Mouse (Mus musculus): ENCODE results near the gene Ppp1r18. TPM values are rescaled to one million over a fixed set of nuclear protein-coding genes. Genes with fewer than 3 reads are reported as not detected.

The Ppp1r18 gene
- polyA plus RNA-seq, 1 experiment, result 53.9 TPM

DNA sequence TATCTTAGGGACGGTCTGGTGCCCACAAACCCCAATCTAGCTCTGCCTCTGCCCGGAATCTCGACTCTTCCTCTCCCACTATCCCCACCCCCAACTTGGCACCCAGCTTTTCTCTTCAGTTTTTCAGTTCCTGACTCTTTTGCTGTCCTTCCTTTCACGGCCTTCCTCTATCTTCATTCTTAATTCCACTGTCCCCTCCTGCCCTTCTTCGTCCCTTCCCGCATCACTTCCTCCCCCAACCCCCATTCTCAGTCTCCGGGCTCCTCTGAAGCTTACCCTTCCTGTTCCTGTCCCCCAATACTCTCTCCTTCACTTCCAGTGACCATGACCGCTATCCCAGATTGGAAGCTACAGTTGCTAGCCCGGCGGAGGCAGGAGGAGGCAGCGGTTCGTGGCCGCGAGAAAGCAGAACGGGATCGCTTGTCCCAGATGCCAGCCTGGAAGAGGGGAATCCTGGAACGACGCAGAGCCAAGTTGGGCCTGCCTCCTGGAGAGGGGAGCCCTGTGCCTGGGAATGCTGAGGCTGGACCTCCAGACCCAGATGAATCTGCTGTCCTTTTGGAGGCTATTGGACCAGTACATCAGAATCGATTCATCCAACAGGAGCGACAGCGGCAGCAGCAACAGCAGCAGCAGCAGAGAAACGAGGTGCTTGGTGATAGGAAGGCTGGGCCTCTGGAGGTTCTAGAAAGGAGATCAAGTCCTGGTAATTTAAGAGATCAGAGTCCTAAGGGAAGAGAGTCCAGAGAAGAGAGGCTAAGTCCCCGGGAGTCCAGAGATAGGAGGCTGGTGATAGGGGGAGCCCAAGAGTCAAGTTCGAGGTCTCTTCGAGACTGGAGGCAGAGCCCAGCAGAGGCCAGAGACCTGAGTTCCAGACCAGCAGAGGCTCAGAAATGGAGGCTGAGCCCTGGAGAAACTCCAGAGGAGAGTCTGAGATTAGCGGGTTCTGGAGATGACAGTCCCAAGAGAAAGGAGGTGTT, 1.8 kb downstream of the Ppp1r18 start:
- peak; percentile 51 for DNase-seq
- 9% methylated on average over 26 of the region's 26 CpGs for WGBS
- peak overlapping the region; percentile 93 for H3K4me3 ChIP-seq (replicated peaks; ENCODE audit: extremely low read depth, low read depth, low read length)
- TF ChIP-seq POLR2A (IDR thresholded peaks at IDR 0.05; ENCODE audit: borderline replicate concordance, extremely low read depth, low read depth, low read length) (no peak), CTCF (IDR thresholded peaks at IDR 0.05; ENCODE audit: insufficient read depth, low read length) (peak; percentile 31; the same call in 1 of the 2 replicates)
- peaks cover 5% of the 10 kb centered on the region; the same call in 1 of the 2 replicates for H3K4me1 ChIP-seq (ENCODE audit: control insufficient read depth, insufficient read depth, low read length)

GRCm38 (mm10) chr17:35868165-35868820, 2.9 kb downstream of the Ppp1r18 start:
- peak; percentile 34 for DNase-seq

DNA sequence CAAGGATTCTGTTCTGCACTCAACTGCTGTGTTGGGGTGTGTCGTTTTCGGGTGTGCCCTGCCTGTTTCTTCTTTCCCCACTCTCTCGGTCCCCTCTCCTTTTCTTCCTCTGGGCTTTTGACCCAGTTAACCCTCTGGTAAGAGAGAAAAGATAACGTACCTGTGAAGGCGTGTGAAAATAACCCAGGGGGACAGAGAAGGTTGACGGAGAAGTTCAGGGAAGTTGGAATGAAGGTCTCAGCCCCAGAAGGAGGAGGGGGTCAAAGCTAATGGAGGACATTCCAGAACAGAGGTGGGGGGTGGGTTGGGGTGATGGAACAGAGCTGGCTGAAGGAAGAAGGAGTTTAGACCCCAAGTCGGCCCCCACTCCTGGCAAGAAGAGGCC, 3.6 kb downstream of the Ppp1r18 start:
- TF ChIP-seq CTCF (IDR thresholded peaks at IDR 0.05; ENCODE audit: insufficient read depth, low read length) (no peak), POLR2A (IDR thresholded peaks at IDR 0.05; ENCODE audit: borderline replicate concordance, extremely low read depth, low read depth, low read length) (no peak)
- peaks cover 15% of the 10 kb centered on the region for H3K4me1 ChIP-seq (ENCODE audit: control insufficient read depth, insufficient read depth, low read length)
- peak overlapping the region; percentile 93 for H3K4me3 ChIP-seq (replicated peaks; ENCODE audit: extremely low read depth, low read depth, low read length)
- DNase-seq, result no peak
- 4% methylated on average over 7 of the region's 7 CpGs for WGBS

More at GRCm38 (mm10) chr17:35868165-35868820, 2.9 kb downstream of the Ppp1r18 start:
- Histone ChIP-seq H3K4me3 (replicated peaks; ENCODE audit: extremely low read depth, low read depth, low read length) (peak overlapping the region; percentile 93), H3K4me1 (ENCODE audit: control insufficient read depth, insufficient read depth, low read length) (peaks cover 11% of the 10 kb centered on the region; the same call in 1 of the 2 replicates)
- TF ChIP-seq CTCF (IDR thresholded peaks at IDR 0.05; ENCODE audit: insufficient read depth, low read length), result no peak
- TF ChIP-seq POLR2A (IDR thresholded peaks at IDR 0.05; ENCODE audit: borderline replicate concordance, extremely low read depth, low read depth, low read length), result no peak; the same call in 1 of the 2 replicates
- WGBS, result 14% methylated on average over 17 of the region's 17 CpGs

DNA sequence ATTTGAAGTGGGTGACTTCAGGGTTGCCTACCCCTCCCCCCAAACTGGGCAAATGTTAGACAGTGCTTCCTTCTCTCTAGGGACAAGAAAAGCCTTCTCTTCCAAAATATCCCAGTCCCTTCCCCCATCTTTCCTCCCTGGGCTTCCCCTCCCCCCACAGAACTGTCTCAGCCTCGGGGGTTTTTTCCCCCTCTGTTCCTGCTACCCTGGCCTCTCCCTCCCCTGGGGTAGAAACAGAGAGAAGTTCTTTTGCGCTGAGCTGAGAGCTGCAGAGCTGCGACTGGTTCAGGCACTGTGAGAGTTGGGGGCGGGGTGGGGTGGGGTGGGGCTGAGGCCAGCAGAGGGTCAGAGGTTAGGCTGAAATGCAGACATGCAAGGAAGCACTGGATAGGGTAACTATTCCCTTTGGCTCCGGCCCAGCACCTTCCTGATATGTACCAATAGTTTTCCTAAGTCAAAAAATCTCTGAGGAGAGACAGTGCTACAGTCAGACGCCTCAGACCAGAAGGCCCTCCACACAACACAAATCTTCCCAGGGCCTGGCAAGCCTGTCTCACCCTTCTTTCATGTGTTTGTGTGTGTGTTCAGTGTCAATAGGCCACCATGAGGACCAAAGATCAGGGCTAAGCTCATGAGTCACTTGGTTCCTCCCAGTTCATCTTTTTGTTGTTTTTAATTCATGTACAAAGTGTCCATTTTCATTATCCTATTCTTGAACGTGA, 4.1 kb downstream of the Ppp1r18 start:
- Histone ChIP-seq H3K4me3 (replicated peaks; ENCODE audit: extremely low read depth, low read depth, low read length) (peak overlapping the region; percentile 93), H3K4me1 (ENCODE audit: control insufficient read depth, insufficient read depth, low read length) (peaks cover 15% of the 10 kb centered on the region)
- no peak for TF ChIP-seq CTCF (IDR thresholded peaks at IDR 0.05; ENCODE audit: insufficient read depth, low read length)
- no peak for TF ChIP-seq POLR2A (IDR thresholded peaks at IDR 0.05; ENCODE audit: borderline replicate concordance, extremely low read depth, low read depth, low read length)
- WGBS, result 4% methylated on average over 7 of the region's 7 CpGs
- DNase-seq, result peak; percentile 38

- TF ChIP-seq CTCF (IDR thresholded peaks at IDR 0.05; ENCODE audit: insufficient read depth, low read length) (no peak), POLR2A (IDR thresholded peaks at IDR 0.05; ENCODE audit: borderline replicate concordance, extremely low read depth, low read depth, low read length) (peak; percentile 74; the same call in 1 of the 2 replicates)
- 18% methylated on average over 9 of the region's 9 CpGs for WGBS
- peak; percentile 56 for DNase-seq
- H3K4me3 ChIP-seq (replicated peaks; ENCODE audit: extremely low read depth, low read depth, low read length), result peak overlapping the region; percentile 70
- H3K4me1 ChIP-seq (ENCODE audit: control insufficient read depth, insufficient read depth, low read length), result peaks cover 12% of the 10 kb centered on the region
Measured at GRCm38 (mm10) chr17:35870151-35870883, 4.9 kb downstream of the Ppp1r18 start.

DNA sequence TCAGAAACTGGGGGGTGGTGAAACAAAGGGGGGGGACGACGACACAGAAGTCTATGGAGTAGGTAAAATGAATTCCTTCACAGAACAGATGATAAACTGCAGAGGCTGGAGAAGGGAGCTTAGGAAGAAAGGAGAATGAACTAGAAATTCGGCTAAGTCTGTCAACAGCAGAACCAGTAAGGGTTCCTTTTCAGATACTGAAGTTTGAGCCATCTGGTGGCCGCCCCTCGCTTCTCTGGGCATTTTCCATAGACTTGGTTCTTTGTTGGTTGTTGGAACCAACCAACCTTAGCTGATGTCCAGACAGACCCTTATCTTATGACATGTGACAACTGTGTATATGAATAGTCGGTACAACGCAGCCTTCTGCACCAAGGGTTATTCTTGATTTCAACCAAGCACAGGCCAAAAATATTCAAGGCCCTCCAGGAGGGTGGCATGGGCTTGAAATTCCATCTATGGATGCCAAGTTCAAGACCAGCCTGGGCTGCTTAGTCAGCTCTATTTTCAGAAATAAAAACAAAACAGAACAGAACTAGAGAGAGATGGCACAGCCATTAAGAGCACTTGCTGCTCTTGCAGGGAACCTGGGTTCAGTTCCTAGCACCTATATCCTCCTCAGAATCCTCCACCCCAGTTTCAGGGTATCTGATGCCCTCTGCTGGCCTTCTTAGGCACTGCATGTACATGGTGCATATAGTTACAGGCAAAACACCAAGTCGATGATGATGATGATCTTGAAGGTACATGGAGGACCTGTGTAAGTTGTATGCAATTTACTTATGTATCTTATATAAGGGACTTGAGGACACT, 5.7 kb downstream of the Ppp1r18 start:
- DNase-seq, result peak; percentile 16

DNA sequence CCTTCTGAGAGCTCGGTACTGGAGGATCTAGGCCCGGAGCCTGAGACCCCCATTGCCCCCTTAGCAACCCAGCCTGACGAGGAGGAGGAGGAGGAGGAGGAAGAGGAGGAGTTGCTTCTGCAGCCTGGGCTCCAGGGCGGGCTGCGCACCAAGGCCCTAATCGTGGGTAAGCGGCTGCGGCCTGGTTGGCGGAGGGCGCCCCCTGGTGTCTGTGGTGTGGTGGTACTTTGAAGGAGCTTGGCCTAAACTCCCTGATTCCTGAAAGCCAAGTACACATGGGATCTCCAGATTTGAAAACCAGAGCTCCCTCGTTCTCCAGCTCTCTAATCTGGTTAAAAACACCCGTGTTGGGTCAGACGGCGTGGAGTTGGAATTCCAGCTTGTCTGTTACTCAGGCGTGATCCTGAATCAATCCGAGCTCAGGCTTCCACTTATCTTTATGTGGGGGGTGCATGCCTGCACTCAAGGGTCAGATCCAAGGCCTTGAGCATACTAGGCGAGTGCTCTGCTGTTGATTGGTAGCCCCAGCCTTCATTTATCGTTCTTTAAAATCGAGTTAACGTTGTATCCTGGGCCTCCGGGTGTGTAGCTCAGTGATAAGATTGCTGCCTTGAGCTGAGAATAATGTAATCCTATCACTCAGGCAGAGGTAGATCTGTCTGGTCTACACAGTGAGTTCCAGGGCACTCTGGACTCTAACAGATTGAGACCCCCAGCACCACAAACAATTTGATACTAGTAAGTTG, 8.6 kb downstream of the Ppp1r18 start:
- Histone ChIP-seq H3K4me1 (ENCODE audit: control insufficient read depth, insufficient read depth, low read length) (peaks cover 12% of the 10 kb centered on the region), H3K4me3 (replicated peaks; ENCODE audit: extremely low read depth, low read depth, low read length) (no peak overlapping the region)
- peak; percentile 92 for DNase-seq

More for the DNA sequence above, 5.7 kb downstream of the Ppp1r18 start:
- WGBS, result 39% methylated on average over 8 of the region's 8 CpGs
- Histone ChIP-seq H3K4me1 (ENCODE audit: control insufficient read depth, insufficient read depth, low read length) (peaks cover 12% of the 10 kb centered on the region), H3K4me3 (replicated peaks; ENCODE audit: extremely low read depth, low read depth, low read length) (no peak overlapping the region)
- TF ChIP-seq CTCF (IDR thresholded peaks at IDR 0.05; ENCODE audit: insufficient read depth, low read length), result peak; percentile 38
- TF ChIP-seq POLR2A (IDR thresholded peaks at IDR 0.05; ENCODE audit: borderline replicate concordance, extremely low read depth, low read depth, low read length), result no peak

More for the DNA sequence above, 8.6 kb downstream of the Ppp1r18 start:
- WGBS, result 29% methylated on average over 21 of the region's 21 CpGs
- peak; percentile 80 for TF ChIP-seq CTCF (IDR thresholded peaks at IDR 0.05; ENCODE audit: insufficient read depth, low read length)
- no peak for TF ChIP-seq POLR2A (IDR thresholded peaks at IDR 0.05; ENCODE audit: borderline replicate concordance, extremely low read depth, low read depth, low read length)

All from lung, adult 2 months (tissue).